Mouse (Mus musculus) left cerebral cortex, adult 9 months (tissue): ENCODE data around the gene Aldh3b3.

Experiments used
- DNase-seq, 2 experiments: peaks; one replicate each; pipeline ENCODE4 v3.0.0; 2022; ENCODE audit warnings: low spot score in 2 of 2

Gene Aldh3b3

GRCm38 (mm10) chr19:4001752-4002151, 43.3 kb downstream of the Aldh3b3 start:
- no peak for DNase-seq

- DNase-seq = no peak
These were observed 44.7 kb downstream of the Aldh3b3 start, which contains the start of gene Doc2g for GRCm38 (mm10) chr19:4003112-4003511. Gene Doc2g (plus strand): TSS chr19:4003313.

- no peak for DNase-seq
These were observed 45.2 kb downstream of the Aldh3b3 start for GRCm38 (mm10) chr19:4003641-4004040.

GRCm38 (mm10) chr19:4004331-4004730, 45.9 kb downstream of the Aldh3b3 start:
- DNase-seq = no peak

- no peak for DNase-seq
These were observed 46.6 kb downstream of the Aldh3b3 start for GRCm38 (mm10) chr19:4005091-4005490.

GRCm38 (mm10) chr19:4005971-4006370, 47.5 kb downstream of the Aldh3b3 start:
- DNase-seq = no peak

GRCm38 (mm10) chr19:4011086-4011485, 52.6 kb downstream of the Aldh3b3 start:
- DNase-seq = no peak

GRCm38 (mm10) chr19:4012432-4013022, 54.1 kb downstream of the Aldh3b3 start, which contains the start of gene Ndufv1:
Gene Ndufv1 (minus strand): TSS chr19:4012806.
- DNase-seq = peak; percentile 98 to 99

- no peak for DNase-seq
These were observed 54.6 kb downstream of the Aldh3b3 start for GRCm38 (mm10) chr19:4013066-4013465.

- no peak for DNase-seq
These were observed 56.4 kb downstream of the Aldh3b3 start for GRCm38 (mm10) chr19:4014802-4015201.

GRCm38 (mm10) chr19:4015635-4016034, 57.2 kb downstream of the Aldh3b3 start:
- DNase-seq = no peak

- DNase-seq = no peak
These were observed 59.6 kb downstream of the Aldh3b3 start for GRCm38 (mm10) chr19:4017921-4018587.

GRCm38 (mm10) chr19:4018743-4019583, 60.5 kb downstream of the Aldh3b3 start:
- DNase-seq = peak in 1 of 2 experiments; percentile 89
